Mouse (Mus musculus): Measurements from ENCODE around the gene Nmnat3. TPM values are rescaled to one million over a fixed set of nuclear protein-coding genes. Genes with fewer than 3 reads are reported as not detected.
A peak's percentile ranks its signal among the peaks of the same experiment; 100 is the strongest.

Gene Nmnat3
- total RNA-seq, 2 experiments from 2014 or later = 1.4 to 2.8 TPM

DNA sequence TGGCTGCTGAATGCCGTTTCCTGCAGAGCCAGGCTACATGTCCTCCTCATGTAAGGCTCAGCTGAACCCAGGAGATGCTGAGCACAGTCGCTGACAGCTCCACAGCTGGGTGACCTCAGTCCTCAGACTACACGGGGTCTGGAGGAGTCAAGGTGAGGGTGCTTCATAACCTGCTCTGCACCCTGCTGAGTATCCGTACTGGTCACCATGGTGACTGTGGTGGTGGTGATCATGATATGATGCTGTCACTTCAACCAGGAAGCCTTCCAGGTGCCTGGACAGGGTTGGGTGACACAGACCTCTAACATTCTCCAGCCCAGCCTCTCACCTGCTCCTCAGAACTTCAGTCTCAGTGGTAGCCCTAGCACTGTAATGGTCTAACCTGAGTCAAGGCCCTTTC lies 150.6 kb downstream of the Nmnat3 start:
- DNase-seq (ENCODE audit: low spot score in 2 of 2) = no peak
- intact Hi-C loops (cut with DNase I) = no loop called here

GRCm38 (mm10) chr9:98439091-98439490 lies 151.9 kb downstream of the Nmnat3 start:
- intact Hi-C loops (cut with DNase I) = no loop called here
- no peak for DNase-seq (ENCODE audit: low spot score in 2 of 2)

GRCm38 (mm10) chr9:98442638-98443037 lies 155.4 kb downstream of the Nmnat3 start:
- peak; percentile 24 to 29 for DNase-seq (ENCODE audit: low spot score in 2 of 2)
- intact Hi-C loops (cut with DNase I) = loop anchor here (1.0 to 5.0 kb wide), 2 partner anchors 75 to 96 kb away; no protein-coding TSS in a partner anchor

DNA sequence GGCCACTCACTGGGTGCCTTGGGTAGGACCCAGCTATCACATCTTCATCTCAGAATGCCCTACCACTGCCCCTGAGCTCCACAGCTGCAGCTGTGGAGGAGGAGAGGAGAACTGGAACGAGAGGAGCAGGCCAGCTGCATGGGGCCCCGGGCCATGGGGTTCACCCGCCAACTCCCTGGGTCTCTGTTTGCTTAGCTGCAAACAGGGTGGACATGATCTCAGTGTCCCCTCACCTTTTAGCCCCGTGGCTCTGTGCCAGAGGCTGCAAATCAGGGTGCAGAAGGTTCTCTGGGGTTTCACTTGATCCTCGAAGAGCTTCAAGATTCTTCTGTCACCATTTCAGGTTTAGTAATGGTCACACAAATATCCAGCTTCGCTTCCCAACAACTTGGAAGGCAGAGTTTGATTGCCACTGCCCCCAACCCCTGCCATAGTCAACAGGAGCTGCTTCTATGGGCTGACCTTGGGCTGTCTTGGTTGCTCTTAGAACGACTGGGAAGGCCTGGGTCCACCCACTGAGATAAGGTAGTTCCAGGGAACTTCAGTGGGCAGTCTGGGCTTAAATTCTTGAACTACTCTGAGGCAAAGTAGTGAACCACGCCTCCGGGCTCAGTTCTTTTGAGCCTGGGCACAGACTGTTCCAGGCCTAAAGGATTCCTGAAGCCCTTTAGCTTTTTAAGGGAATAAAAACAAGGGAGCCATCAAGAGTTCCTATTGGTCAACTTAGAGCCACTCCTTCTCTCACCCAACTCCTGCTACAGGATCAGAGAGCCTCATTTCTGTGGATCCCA lies 158.3 kb downstream of the Nmnat3 start:
- DNase-seq (ENCODE audit: low spot score in 2 of 2) = no peak
- intact Hi-C loops (cut with DNase I) = no loop called here

DNA sequence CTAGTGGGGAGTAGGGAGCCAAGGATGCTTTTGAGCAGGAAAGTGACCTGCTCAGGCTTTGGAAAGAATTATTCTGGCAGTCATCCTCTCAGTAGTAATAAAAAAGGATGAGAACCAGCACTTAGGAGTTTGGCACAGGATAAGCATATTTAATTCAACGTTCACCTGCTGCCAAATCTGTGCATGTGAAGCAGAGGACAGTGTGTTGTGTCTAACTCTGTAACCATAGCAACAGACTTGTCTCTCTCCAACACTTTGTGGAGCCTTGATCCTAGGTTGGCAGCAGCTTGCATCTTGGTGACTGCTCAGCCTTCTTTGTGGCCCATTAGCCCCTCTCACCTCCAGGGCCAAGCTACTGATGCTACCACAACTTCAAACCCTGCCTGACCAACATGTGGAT lies 163.7 kb downstream of the Nmnat3 start:
- DNase-seq (ENCODE audit: low spot score in 2 of 2) = peak in 1 of 2 experiments; percentile 30
- intact Hi-C loops (cut with DNase I) = no loop called here

GRCm38 (mm10) chr9:98466709-98467108 lies 179.5 kb downstream of the Nmnat3 start:
- intact Hi-C loops (cut with DNase I) = no loop called here

More at GRCm38 (mm10) chr9:98466709-98467108, 179.5 kb downstream of the Nmnat3 start:
- DNase-seq (ENCODE audit: low spot score in 2 of 2) = no peak

Other genes starting within 250 kb of the Nmnat3 start
- 1 to 10 TPM; 6.8 to 7.3 TPM for gene Rbp1, start 135.5 kb downstream of the Nmnat3 start, total RNA-seq (2021)
- not detected for gene Rbp2, start 198.7 kb downstream of the Nmnat3 start, total RNA-seq (2021)

All from left cerebral cortex, postnatal 25 days (tissue).